Mouse (Mus musculus) lung, adult 10 weeks (tissue): ENCODE results near the gene Olfr43. TPM values are rescaled to one million over a fixed set of nuclear protein-coding genes. Genes with fewer than 3 reads are reported as not detected.

Source experiments
- polyA plus RNA-seq: library from polyadenylated mRNA; stranded (reverse); fragments of 350-450 nt; fragmentation: Illumina TruSeq; extraction: RNeasy Lipid Tissue Mini Kit (QIAGEN cat#74804); gene quantifications from one replicate; pipeline ENCODE4 v1.2.3, GENCODE M21; 2014; ENCODE audit warnings: low read depth, low replicate concordance; ENCODE audit not compliant: insufficient read depth

Olfr43 gene
- polyA plus RNA-seq, result not detected

GRCm38 (mm10) chr11:74211279-74211678, at the start of gene Olfr43:
Gene Olfr43 (minus strand): TSS chr11:74211379.

GRCm38 (mm10) chr11:74259508-74259907, 48.3 kb upstream of the Olfr43 start, which contains the start of gene Olfr406:
Gene Olfr406 (plus strand): TSS chr11:74259808.

GRCm38 (mm10) chr11:74185949-74186348, 25.2 kb downstream of the Olfr43 start, which contains the start of gene Olfr403:
Gene Olfr403 (plus strand): TSS chr11:74186249.

Other genes with a start within 250 kb of the Olfr43 start
- gene Olfr398, start 221.0 kb downstream of the Olfr43 start, polyA plus RNA-seq, result not detected
- gene Olfr139, start 154.8 kb downstream of the Olfr43 start, polyA plus RNA-seq, result not detected
- gene Olfr399, start 154.8 kb downstream of the Olfr43 start, polyA plus RNA-seq, result not detected
- gene Zfp616, start 141.4 kb downstream of the Olfr43 start, polyA plus RNA-seq, result not detected
- gene Olfr401, start 97.7 kb downstream of the Olfr43 start, polyA plus RNA-seq, result not detected
- gene Olfr402, start 57.9 kb downstream of the Olfr43 start, polyA plus RNA-seq, result not detected
- not detected for gene Olfr403, start 25.1 kb downstream of the Olfr43 start, polyA plus RNA-seq
- not detected for gene Olfr406, start 48.4 kb upstream of the Olfr43 start, polyA plus RNA-seq
- gene Olfr59, start 72.4 kb upstream of the Olfr43 start, polyA plus RNA-seq, result not detected
- not detected for gene Olfr410, start 126.7 kb upstream of the Olfr43 start, polyA plus RNA-seq
- gene Olfr411, start 141.3 kb upstream of the Olfr43 start, polyA plus RNA-seq, result not detected
- gene Olfr412, start 150.7 kb upstream of the Olfr43 start, polyA plus RNA-seq, result not detected